Mouse (Mus musculus) gastrocnemius, adult 2 months (tissue): ENCODE data around the gene Bcl2. TPM values are rescaled to one million over a fixed set of nuclear protein-coding genes. Genes with fewer than 3 reads are reported as not detected.
"Not testable (repeated sequence)": the region's sequence is repeated elsewhere in the genome, so short reads cannot be mapped to it uniquely, and the experiment has no call there.

Source experiments
- DNase-seq: peaks from one replicate; pipeline ENCODE4 v3.0.0; 2022
- H3K27ac ChIP-seq: fragments of 200-600 bp; 2 replicates; pipeline ENCODE4 v1.8.1; 2022; ENCODE audit warnings: mild to moderate bottlenecking
- H3K4me3 ChIP-seq: fragments of 200-600 bp; 2 replicates; pipeline ENCODE4 v1.8.1; 2022; ENCODE audit warnings: mild to moderate bottlenecking, moderate library complexity
- CTCF ChIP-seq: fragments of 200-600 bp; IDR thresholded peaks from 2 replicates; pipeline ENCODE4 v1.8.1; 2022; ENCODE audit warnings: antibody characterized with exemption, mild to moderate bottlenecking, moderate library complexity
- intact Hi-C: fragments of 180-260 bp; cut with DNase I; formaldehyde crosslinking; loops from one replicate; pipeline ENCODE4 v1.15.1; 2025
- total RNA-seq, 2 experiments: library from RNA; stranded (reverse); gene quantifications; 2 replicates each; pipeline ENCODE4 v1.2.3; 2021

Gene Bcl2
- total RNA-seq, 2 experiments from 2014 or later: 1.6 to 2.1 TPM

GRCm38 (mm10) chr1:106541851-106542250 is 172.2 kb downstream of the Bcl2 start:
- no peak overlapping the region for H3K27ac ChIP-seq
- TF ChIP-seq CTCF: no peak

GRCm38 (mm10) chr1:106540130-106540529 is 173.9 kb downstream of the Bcl2 start:
- intact Hi-C loops: loop anchor here (5.0 kb wide), 1 partner anchor 197 kb away; no protein-coding TSS in a partner anchor
- no peak for DNase-seq
- Histone ChIP-seq H3K27ac (no peak overlapping the region), H3K4me3 (no peak overlapping the region)
- no peak for TF ChIP-seq CTCF

More at GRCm38 (mm10) chr1:106541851-106542250, 172.2 kb downstream of the Bcl2 start:
- DNase-seq: no peak
- H3K4me3 ChIP-seq: no peak overlapping the region
- intact Hi-C loops: loop anchor here (5.0 kb wide), 1 partner anchor 195 kb away; no protein-coding TSS in a partner anchor

GRCm38 (mm10) chr1:106539029-106539428 is 175.0 kb downstream of the Bcl2 start:
- no peak for DNase-seq
- intact Hi-C loops: no loop called here
- no peak for TF ChIP-seq CTCF
- Histone ChIP-seq H3K4me3 (no peak overlapping the region), H3K27ac (no peak overlapping the region)

GRCm38 (mm10) chr1:106534835-106535234 is 179.2 kb downstream of the Bcl2 start:
- intact Hi-C loops, H3K4me3 ChIP-seq, H3K27ac ChIP-seq, DNase-seq: not testable (repeated sequence)

GRCm38 (mm10) chr1:106529570-106529969 is 184.5 kb downstream of the Bcl2 start:
- Histone ChIP-seq H3K27ac (no peak overlapping the region), H3K4me3 (no peak overlapping the region)
- no peak for DNase-seq
- intact Hi-C loops: no loop called here
- TF ChIP-seq CTCF: no peak

- no peak for DNase-seq
- Histone ChIP-seq H3K27ac (no peak overlapping the region), H3K4me3 (no peak overlapping the region)
- TF ChIP-seq CTCF: no peak
- intact Hi-C loops: no loop called here
Measured at GRCm38 (mm10) chr1:106527537-106527936, 186.5 kb downstream of the Bcl2 start.

- no peak for TF ChIP-seq CTCF
- peak; percentile 72 for DNase-seq
- H3K4me3 ChIP-seq: no peak overlapping the region
- intact Hi-C loops: no loop called here
- H3K27ac ChIP-seq: no peak overlapping the region
Measured at GRCm38 (mm10) chr1:106526751-106527150, 187.3 kb downstream of the Bcl2 start.

GRCm38 (mm10) chr1:106526112-106526511 is 188.0 kb downstream of the Bcl2 start:
- Histone ChIP-seq H3K4me3 (no peak overlapping the region), H3K27ac (no peak overlapping the region)
- intact Hi-C loops: no loop called here
- TF ChIP-seq CTCF: no peak
- no peak for DNase-seq

- peak; percentile 51 for DNase-seq
- no peak overlapping the region for H3K27ac ChIP-seq
- no peak for TF ChIP-seq CTCF
- intact Hi-C loops: no loop called here
- H3K4me3 ChIP-seq: no peak overlapping the region
Measured at GRCm38 (mm10) chr1:106523741-106524140, 190.3 kb downstream of the Bcl2 start.

- H3K27ac ChIP-seq: peak overlapping the region; percentile 24; the same call in 1 of the 2 replicates
- intact Hi-C loops: no loop called here
- DNase-seq: no peak
- no peak overlapping the region for H3K4me3 ChIP-seq
- TF ChIP-seq CTCF: no peak
Measured at GRCm38 (mm10) chr1:106523009-106523408, 191.1 kb downstream of the Bcl2 start.

- intact Hi-C loops: no loop called here
- Histone ChIP-seq H3K27ac (no peak overlapping the region), H3K4me3 (no peak overlapping the region)
- no peak for TF ChIP-seq CTCF
- DNase-seq: no peak
Measured at GRCm38 (mm10) chr1:106517591-106518177, 196.4 kb downstream of the Bcl2 start.

GRCm38 (mm10) chr1:106517099-106517498 is 197.0 kb downstream of the Bcl2 start:
- intact Hi-C loops: no loop called here
- TF ChIP-seq CTCF: no peak
- Histone ChIP-seq H3K4me3 (no peak overlapping the region), H3K27ac (no peak overlapping the region)
- DNase-seq: no peak

GRCm38 (mm10) chr1:106515611-106516010 is 198.5 kb downstream of the Bcl2 start:
- no peak for TF ChIP-seq CTCF
- no peak for DNase-seq
- intact Hi-C loops: no loop called here
- Histone ChIP-seq H3K27ac (no peak overlapping the region), H3K4me3 (no peak overlapping the region)

- TF ChIP-seq CTCF: no peak
Measured at GRCm38 (mm10) chr1:106513890-106514643, 200.0 kb downstream of the Bcl2 start.

More at GRCm38 (mm10) chr1:106513890-106514643, 200.0 kb downstream of the Bcl2 start:
- intact Hi-C loops: loop anchor here (5.0 kb wide), 2 partner anchors 223 to 303 kb away; no protein-coding TSS in a partner anchor
- no peak overlapping the region for H3K4me3 ChIP-seq
- no peak for DNase-seq
- no peak overlapping the region for H3K27ac ChIP-seq
